ENCODE assay signal across 13 mouse cellular contexts in genomic region chr14:107033807-107034206, GRCm38 (mm10).
"Had no signal": no experiment of that assay in that cellular context is flagged by ENCODE, and none has a peak within 500 bp of the region (broad histone marks: within the 10 kb centered on the region; RNA-seq: fewer than 3 reads in every experiment).

No protein-coding gene starts in this region.

- ATAC-seq: intestine, embryonic 15.5 days had no signal

- H3K27me3 ChIP-seq: intestine, embryonic 15.5 days; limb, embryonic 15.5 days; neural tube, embryonic 15.5 days had no signal

- H3K4me3 ChIP-seq: intestine, embryonic 15.5 days; layer of hippocampus, adult 2 months; limb, embryonic 15.5 days; midbrain, embryonic 10.5 days; myocyte; neural tube, embryonic 15.5 days had no signal

- H3K27ac ChIP-seq: hindbrain, embryonic 14.5 days; intestine, embryonic 15.5 days; layer of hippocampus, adult 2 months; limb, embryonic 15.5 days; liver, embryonic 14.5 days; midbrain, embryonic 10.5 days; neural tube, embryonic 15.5 days had no signal

- H3K9me3 ChIP-seq: intestine, embryonic 15.5 days; limb, embryonic 15.5 days; midbrain, embryonic 10.5 days; neural tube, embryonic 15.5 days had no signal

- H3K36me3 ChIP-seq: intestine, embryonic 15.5 days; limb, embryonic 15.5 days; midbrain, embryonic 10.5 days; neural tube, embryonic 15.5 days had no signal

- H3K9ac ChIP-seq: hindbrain, embryonic 14.5 days; intestine, embryonic 15.5 days; limb, embryonic 15.5 days; liver, embryonic 14.5 days; neural tube, embryonic 15.5 days had no signal

- H3K4me2 ChIP-seq: hindbrain, embryonic 14.5 days; intestine, embryonic 15.5 days; limb, embryonic 15.5 days; neural tube, embryonic 15.5 days had no signal

- H3K4me1 ChIP-seq: intestine, embryonic 15.5 days; limb, embryonic 15.5 days; midbrain, embryonic 10.5 days; neural tube, embryonic 15.5 days had no signal

- DNase-seq: lung, adult 18-20 months; lung, postnatal 36 days; midbrain, embryonic 14.5 days; thymus, adult 18-20 months; thymus, postnatal 25 days had no signal
